Mouse (Mus musculus) liver, embryonic 13.5 days (tissue): ENCODE measurements at regions not wholly inside any gene's neighbourhood (a gene's known extent, or its start where the extent isn't known, plus 50 kb on each side); places are given as distances from the start of the nearest gene placed in this dataset.

ENCODE experiments used
- ATAC-seq: fragments of 200-750 bp; cut with Nextera tagmentation; 2 replicates; pipeline ENCODE4 v1.8.0; 2017; ENCODE audit warnings: low read depth, mild to moderate bottlenecking, moderate number of reproducible peaks, moderate library complexity
- DNase-seq: peaks from one replicate; pipeline ENCODE4 v3.0.0; 2022
- H3K27ac ChIP-seq: fragments of 300-500 bp; sonication (generic); 2 replicates; pipeline ENCODE4 v1.5.1; 2015; ENCODE audit warnings: moderate library complexity, mild to moderate bottlenecking, inconsistent platforms
- H3K27me3 ChIP-seq: fragments of 300-500 bp; sonication (generic); 2 replicates; pipeline ENCODE4 v1.6.1; 2015; ENCODE audit warnings: mild to moderate bottlenecking, inconsistent platforms
- H3K36me3 ChIP-seq: fragments of 300-500 bp; sonication (generic); 2 replicates; pipeline ENCODE4 v1.6.1; 2015; ENCODE audit warnings: mild to moderate bottlenecking, inconsistent platforms
- H3K4me1 ChIP-seq: fragments of 300-500 bp; sonication (generic); replicated peaks from 2 replicates; pipeline ENCODE4 v1.6.1; 2015; ENCODE audit warnings: inconsistent platforms
- H3K4me2 ChIP-seq: fragments of 300-500 bp; sonication (generic); 2 replicates; pipeline ENCODE4 v1.6.1; 2015; ENCODE audit warnings: inconsistent platforms, mild to moderate bottlenecking, moderate library complexity
- H3K4me3 ChIP-seq: fragments of 300-500 bp; sonication (generic); replicated peaks from 2 replicates; pipeline ENCODE4 v1.5.1; 2015; ENCODE audit warnings: mild to moderate bottlenecking, inconsistent platforms
- H3K9ac ChIP-seq: fragments of 300-500 bp; sonication (generic); 2 replicates; pipeline ENCODE4 v1.6.1; 2015; ENCODE audit warnings: mild to moderate bottlenecking, inconsistent platforms
- H3K9me3 ChIP-seq: fragments of 300-500 bp; sonication (generic); replicated peaks from 2 replicates; pipeline ENCODE4 v1.6.1; 2016; ENCODE audit warnings: inconsistent platforms
- WGBS: fragments of 180-500 bp; shearing (Covaris S2); methylation state at CpG from one replicate; pipeline ENCODE4 v1.1.7; 2015; ENCODE audit not compliant: insufficient replicate concordance; 5-methylcytosine and 5-hydroxymethylcytosine counted together

GRCm38 (mm10) chr6:99890805-99891204 lies 164.6 kb upstream of the Prok2 start:
- no peak for DNase-seq
- H3K4me2 ChIP-seq, result no peak overlapping the region
- 76% methylated on average over 5 of the region's 5 CpGs for WGBS
- H3K36me3 ChIP-seq, result no peaks in the 10 kb centered on the region
- H3K27me3 ChIP-seq, result peaks cover 8% of the 10 kb centered on the region; the same call in 1 of the 2 replicates
- no peak for ATAC-seq
- no peak overlapping the region for H3K27ac ChIP-seq
- H3K4me3 ChIP-seq, result no peak overlapping the region
- no peaks in the 10 kb centered on the region for H3K4me1 ChIP-seq
- no peak overlapping the region for H3K9ac ChIP-seq
- no peaks in the 10 kb centered on the region for H3K9me3 ChIP-seq

DNA sequence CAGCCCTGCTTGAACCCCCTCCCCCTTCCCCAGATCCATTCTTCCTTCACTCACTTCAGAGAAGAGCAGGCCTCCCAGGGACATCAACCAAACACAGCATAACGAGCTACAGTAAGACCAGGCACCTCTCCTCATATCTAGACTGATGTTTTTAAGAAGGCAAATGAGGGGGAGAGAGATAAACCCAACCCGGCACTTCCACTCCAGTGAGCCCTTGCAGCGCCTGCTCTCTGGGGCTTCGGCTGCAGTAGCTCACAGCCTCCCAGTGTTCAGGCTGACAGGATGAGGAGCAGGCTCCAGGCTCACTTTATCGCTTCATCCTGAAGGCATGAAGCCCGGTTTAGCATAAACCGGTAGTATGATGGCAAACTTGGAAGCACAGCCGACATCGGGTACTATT lies 162.9 kb upstream of the Prok2 start:
- Histone ChIP-seq H3K4me3 (no peak overlapping the region), H3K27ac (no peak overlapping the region), H3K36me3 (no peaks in the 10 kb centered on the region), H3K9ac (no peak overlapping the region), H3K4me2 (no peak overlapping the region), H3K9me3 (no peaks in the 10 kb centered on the region), H3K4me1 (no peaks in the 10 kb centered on the region), H3K27me3 (peaks cover 11% of the 10 kb centered on the region; the same call in 1 of the 2 replicates)
- ATAC-seq (no peak), DNase-seq (no peak)
- 31% methylated on average over 9 of the region's 9 CpGs for WGBS

DNA sequence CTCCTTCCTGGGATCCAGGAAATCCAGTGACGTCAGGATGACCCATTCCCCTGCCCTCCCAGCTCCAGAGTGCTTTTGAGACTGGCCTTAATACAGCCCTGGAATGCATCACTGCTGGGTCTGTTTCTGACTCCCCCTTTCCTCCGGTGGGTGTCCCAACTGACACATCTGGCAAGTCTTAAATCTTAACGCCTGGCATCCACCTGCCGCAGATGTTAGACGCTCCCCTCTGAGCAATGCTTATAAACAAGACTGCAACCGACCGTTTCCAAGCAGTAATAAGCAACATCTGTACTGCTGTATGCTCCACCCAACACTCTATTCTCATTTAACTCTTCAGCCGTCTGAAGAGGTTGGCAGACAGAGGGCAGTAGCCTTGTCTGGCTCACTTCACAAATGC lies 161.7 kb upstream of the Prok2 start:
- no peaks in the 10 kb centered on the region for H3K36me3 ChIP-seq
- H3K9ac ChIP-seq, result no peak overlapping the region
- no peak overlapping the region for H3K27ac ChIP-seq
- no peak for ATAC-seq
- no peak overlapping the region for H3K4me2 ChIP-seq
- no peaks in the 10 kb centered on the region for H3K9me3 ChIP-seq
- no peak overlapping the region for H3K4me3 ChIP-seq
- H3K4me1 ChIP-seq, result no peaks in the 10 kb centered on the region
- H3K27me3 ChIP-seq, result peaks cover 11% of the 10 kb centered on the region; the same call in 1 of the 2 replicates
- no peak for DNase-seq
- WGBS, result 53% methylated on average over 8 of the region's 8 CpGs

GRCm38 (mm10) chr6:99884755-99885154 lies 158.6 kb upstream of the Prok2 start:
- Histone ChIP-seq H3K9ac (no peak overlapping the region), H3K27ac (no peak overlapping the region), H3K4me3 (no peak overlapping the region), H3K27me3 (peaks cover 8% of the 10 kb centered on the region; the same call in 1 of the 2 replicates), H3K9me3 (no peaks in the 10 kb centered on the region), H3K4me2 (no peak overlapping the region), H3K36me3 (no peaks in the 10 kb centered on the region), H3K4me1 (no peaks in the 10 kb centered on the region)
- DNase-seq (no peak), ATAC-seq (no peak)
- WGBS, result 10% methylated on average over 7 of the region's 7 CpGs

DNA sequence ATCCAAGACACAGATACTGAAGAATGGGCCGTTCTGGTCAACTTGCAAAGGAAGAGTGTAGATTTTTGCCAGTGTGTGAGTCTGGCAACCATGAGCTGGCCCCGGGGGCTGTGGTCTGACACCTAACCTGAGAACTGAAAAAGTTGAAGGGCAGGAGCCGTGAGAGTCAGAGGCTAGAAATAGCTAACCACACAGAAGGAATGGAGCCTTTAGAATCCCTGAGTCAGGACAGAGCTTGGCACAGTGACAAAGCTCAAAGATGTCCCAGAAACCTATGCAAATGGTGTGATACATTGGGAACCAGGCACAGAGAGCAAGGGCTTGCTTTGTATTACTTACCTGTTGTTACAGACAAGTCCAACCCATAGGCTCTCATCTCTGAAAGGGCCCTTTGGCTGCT lies 157.9 kb upstream of the Prok2 start:
- H3K27ac ChIP-seq, result no peak overlapping the region
- WGBS, result 62% methylated on average over 3 of the region's 3 CpGs
- DNase-seq (no peak), ATAC-seq (no peak)
- no peaks in the 10 kb centered on the region for H3K4me1 ChIP-seq
- H3K4me3 ChIP-seq, result no peak overlapping the region
- no peak overlapping the region for H3K4me2 ChIP-seq
- H3K9me3 ChIP-seq, result no peaks in the 10 kb centered on the region
- 0 out of 2 replicates have a peak, but pooled peaks cover 4% of the 10 kb centered on the region for H3K27me3 ChIP-seq
- no peaks in the 10 kb centered on the region for H3K36me3 ChIP-seq
- H3K9ac ChIP-seq, result no peak overlapping the region

GRCm38 (mm10) chr6:99881606-99882005 lies 155.4 kb upstream of the Prok2 start:
- Histone ChIP-seq H3K4me3 (no peak overlapping the region), H3K9ac (no peak overlapping the region), H3K27ac (no peak overlapping the region), H3K36me3 (no peaks in the 10 kb centered on the region), H3K4me1 (no peaks in the 10 kb centered on the region), H3K9me3 (no peaks in the 10 kb centered on the region), H3K27me3 (0 out of 2 replicates have a peak, but pooled peaks cover 3% of the 10 kb centered on the region), H3K4me2 (no peak overlapping the region)
- no peak for DNase-seq
- ATAC-seq, result no peak
- 54% methylated on average over 4 of the region's 4 CpGs for WGBS

GRCm38 (mm10) chr6:99874852-99875251 lies 148.7 kb upstream of the Prok2 start:
- Histone ChIP-seq H3K36me3 (no peaks in the 10 kb centered on the region), H3K4me2 (no peak overlapping the region), H3K27me3 (no peaks in the 10 kb centered on the region), H3K9me3 (no peaks in the 10 kb centered on the region), H3K4me3 (no peak overlapping the region), H3K4me1 (no peaks in the 10 kb centered on the region), H3K9ac (no peak overlapping the region), H3K27ac (no peak overlapping the region)
- no peak for DNase-seq
- ATAC-seq, result no peak
- WGBS, result 67% methylated on average over 4 of the region's 4 CpGs

GRCm38 (mm10) chr6:99874029-99874428 lies 147.8 kb upstream of the Prok2 start:
- ATAC-seq, result no peak
- 16% methylated on average over 4 of the region's 4 CpGs for WGBS
- no peaks in the 10 kb centered on the region for H3K36me3 ChIP-seq

GRCm38 (mm10) chr6:99866061-99866460 lies 139.9 kb upstream of the Prok2 start:
- Histone ChIP-seq H3K9ac (no peak overlapping the region), H3K4me1 (no peaks in the 10 kb centered on the region), H3K4me3 (no peak overlapping the region), H3K27ac (no peak overlapping the region), H3K27me3 (no peaks in the 10 kb centered on the region), H3K4me2 (no peak overlapping the region), H3K36me3 (no peaks in the 10 kb centered on the region), H3K9me3 (no peaks in the 10 kb centered on the region)
- ATAC-seq, result no peak
- WGBS, result 59% methylated on average over 9 of the region's 9 CpGs
- DNase-seq, result no peak

More at GRCm38 (mm10) chr6:99874029-99874428, 147.8 kb upstream of the Prok2 start:
- Histone ChIP-seq H3K27ac (no peak overlapping the region), H3K9ac (no peak overlapping the region), H3K4me2 (no peak overlapping the region), H3K4me3 (no peak overlapping the region), H3K27me3 (no peaks in the 10 kb centered on the region), H3K9me3 (no peaks in the 10 kb centered on the region), H3K4me1 (no peaks in the 10 kb centered on the region)
- DNase-seq, result no peak

DNA sequence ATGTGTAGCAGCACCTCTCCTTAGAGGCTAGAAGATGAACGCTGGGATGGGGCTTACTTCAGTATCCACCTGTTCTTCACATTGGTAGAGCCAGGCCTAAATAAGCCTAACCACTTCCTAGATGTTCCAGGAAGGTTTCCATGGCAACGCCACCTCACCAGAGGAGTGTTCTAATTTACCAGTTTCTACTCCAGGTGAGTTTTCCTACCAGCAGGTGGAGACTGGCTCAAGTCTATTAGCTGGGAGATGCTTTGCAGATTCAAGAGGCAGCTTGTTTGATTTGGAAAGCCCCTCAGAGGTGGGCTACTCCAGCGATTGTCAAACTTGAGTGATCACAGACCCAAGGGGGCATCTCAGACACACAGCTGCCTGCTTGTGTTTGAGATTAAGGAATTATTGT lies 138.8 kb upstream of the Prok2 start:
- H3K9me3 ChIP-seq, result no peaks in the 10 kb centered on the region
- H3K4me1 ChIP-seq, result no peaks in the 10 kb centered on the region
- no peak overlapping the region for H3K27ac ChIP-seq
- H3K36me3 ChIP-seq, result no peaks in the 10 kb centered on the region
- 43% methylated on average over 3 of the region's 3 CpGs for WGBS
- no peaks in the 10 kb centered on the region for H3K27me3 ChIP-seq
- no peak overlapping the region for H3K9ac ChIP-seq
- DNase-seq (no peak), ATAC-seq (no peak)
- no peak overlapping the region for H3K4me2 ChIP-seq
- no peak overlapping the region for H3K4me3 ChIP-seq

GRCm38 (mm10) chr6:99863418-99863817 lies 137.2 kb upstream of the Prok2 start:
- no peaks in the 10 kb centered on the region for H3K36me3 ChIP-seq
- no peaks in the 10 kb centered on the region for H3K27me3 ChIP-seq
- H3K9me3 ChIP-seq, result no peaks in the 10 kb centered on the region
- no peak overlapping the region for H3K4me2 ChIP-seq
- no peaks in the 10 kb centered on the region for H3K4me1 ChIP-seq
- 63% methylated on average over 9 of the region's 9 CpGs for WGBS
- no peak overlapping the region for H3K27ac ChIP-seq
- DNase-seq (no peak), ATAC-seq (no peak)
- H3K9ac ChIP-seq, result no peak overlapping the region
- no peak overlapping the region for H3K4me3 ChIP-seq

GRCm38 (mm10) chr6:99857411-99857810 lies 131.2 kb upstream of the Prok2 start:
- no peak overlapping the region for H3K4me3 ChIP-seq
- H3K27ac ChIP-seq, result no peak overlapping the region
- no peaks in the 10 kb centered on the region for H3K9me3 ChIP-seq
- ATAC-seq (no peak), DNase-seq (no peak)
- H3K4me1 ChIP-seq, result no peaks in the 10 kb centered on the region
- no peaks in the 10 kb centered on the region for H3K36me3 ChIP-seq
- H3K27me3 ChIP-seq, result no peaks in the 10 kb centered on the region
- 67% methylated on average over 6 of the region's 6 CpGs for WGBS
- H3K4me2 ChIP-seq, result no peak overlapping the region
- H3K9ac ChIP-seq, result no peak overlapping the region
